Mouse (Mus musculus): ENCODE data around the gene Sec14l5. TPM values are rescaled to one million over a fixed set of nuclear protein-coding genes. Genes with fewer than 3 reads are reported as not detected.

Sec14l5 gene
- polyA plus RNA-seq (2016; fragmentation: Nextera tagmentation; extraction: Ambion mirVana), result 0.28 and 0.33 TPM in 2 replicates

GRCm38 (mm10) chr16:5147037-5147385, at the start of gene Sec14l5:
Sec14l5 (plus strand) TSS chr16:5147109.
- Histone ChIP-seq H3K27ac (no peak within 1 kb of the TSS), H3K4me1 (peaks cover 17% of the 10 kb centered on the region), H3K36me3 (replicated peaks) (no peaks in the 10 kb centered on the region), H3K27me3 (peaks cover 30% of the 10 kb centered on the region), H3K9ac (peak within 1 kb of the TSS; percentile 18; the same call in 1 of the 2 replicates), H3K4me2 (peak within 1 kb of the TSS; percentile 65), H3K4me3 (replicated peaks) (peak within 1 kb of the TSS; percentile 36), H3K9me3 (no peaks in the 10 kb centered on the region)
- WGBS, result 17% methylated on average over 13 of the region's 13 CpGs
- peak; percentile 51; the same call in 1 of the 2 replicates for ATAC-seq (ENCODE audit: low FRiP score)

- Histone ChIP-seq H3K4me3 (replicated peaks) (no peak overlapping the region), H3K4me2 (no peak overlapping the region), H3K27ac (no peak overlapping the region), H3K27me3 (no peaks in the 10 kb centered on the region), H3K9me3 (no peaks in the 10 kb centered on the region), H3K9ac (no peak overlapping the region), H3K36me3 (replicated peaks) (no peaks in the 10 kb centered on the region), H3K4me1 (no peaks in the 10 kb centered on the region)
- ATAC-seq (ENCODE audit: low FRiP score), result no peak
- WGBS, result 69% methylated on average over 6 of the region's 6 CpGs
Measured at GRCm38 (mm10) chr16:5101000-5101399, 45.9 kb upstream of the Sec14l5 start.

GRCm38 (mm10) chr16:5109877-5110276, 37.0 kb upstream of the Sec14l5 start:
- Histone ChIP-seq H3K4me3 (replicated peaks) (no peak overlapping the region), H3K4me1 (no peaks in the 10 kb centered on the region), H3K27ac (no peak overlapping the region), H3K9ac (no peak overlapping the region), H3K4me2 (no peak overlapping the region), H3K9me3 (no peaks in the 10 kb centered on the region), H3K36me3 (replicated peaks) (no peaks in the 10 kb centered on the region), H3K27me3 (no peaks in the 10 kb centered on the region)
- 87% methylated on average over 7 of the region's 7 CpGs for WGBS
- no peak for ATAC-seq (ENCODE audit: low FRiP score)

GRCm38 (mm10) chr16:5111021-5111420, 35.9 kb upstream of the Sec14l5 start:
- no peak overlapping the region for H3K4me3 ChIP-seq (replicated peaks)
- no peaks in the 10 kb centered on the region for H3K9me3 ChIP-seq
- no peak overlapping the region for H3K27ac ChIP-seq
- H3K4me1 ChIP-seq, result no peaks in the 10 kb centered on the region
- no peaks in the 10 kb centered on the region for H3K27me3 ChIP-seq
- no peak overlapping the region for H3K4me2 ChIP-seq
- no peak for ATAC-seq (ENCODE audit: low FRiP score)
- H3K36me3 ChIP-seq (replicated peaks), result no peaks in the 10 kb centered on the region
- H3K9ac ChIP-seq, result no peak overlapping the region
- WGBS, result 97% methylated on average over 3 of the region's 3 CpGs

- Histone ChIP-seq H3K9me3 (no peaks in the 10 kb centered on the region), H3K36me3 (replicated peaks) (no peaks in the 10 kb centered on the region), H3K4me3 (replicated peaks) (no peak overlapping the region), H3K27ac (no peak overlapping the region), H3K27me3 (no peaks in the 10 kb centered on the region), H3K4me1 (no peaks in the 10 kb centered on the region), H3K4me2 (no peak overlapping the region), H3K9ac (no peak overlapping the region)
- no peak for ATAC-seq (ENCODE audit: low FRiP score)
- WGBS, result 68% methylated on average over 4 of the region's 4 CpGs
Measured at GRCm38 (mm10) chr16:5113002-5113550, 33.8 kb upstream of the Sec14l5 start.

- Histone ChIP-seq H3K36me3 (replicated peaks) (no peaks in the 10 kb centered on the region), H3K4me1 (no peaks in the 10 kb centered on the region), H3K9me3 (no peaks in the 10 kb centered on the region), H3K27ac (no peak overlapping the region), H3K9ac (no peak overlapping the region), H3K27me3 (no peaks in the 10 kb centered on the region), H3K4me2 (no peak overlapping the region), H3K4me3 (replicated peaks) (no peak overlapping the region)
- WGBS, result 83% methylated on average over 2 of the region's 2 CpGs
- no peak for ATAC-seq (ENCODE audit: low FRiP score)
Measured at GRCm38 (mm10) chr16:5113582-5113981, 33.3 kb upstream of the Sec14l5 start.

- no peak overlapping the region for H3K27ac ChIP-seq
- no peak overlapping the region for H3K4me3 ChIP-seq (replicated peaks)
- no peaks in the 10 kb centered on the region for H3K4me1 ChIP-seq
- no peak for ATAC-seq (ENCODE audit: low FRiP score)
- H3K36me3 ChIP-seq (replicated peaks), result no peaks in the 10 kb centered on the region
- peaks cover 32% of the 10 kb centered on the region; the same call in 1 of the 2 replicates for H3K27me3 ChIP-seq
- H3K9me3 ChIP-seq, result no peaks in the 10 kb centered on the region
- 79% methylated on average over 4 of the region's 4 CpGs for WGBS
- H3K9ac ChIP-seq, result no peak overlapping the region
- H3K4me2 ChIP-seq, result no peak overlapping the region
Measured at GRCm38 (mm10) chr16:5119385-5119784, 27.5 kb upstream of the Sec14l5 start.

GRCm38 (mm10) chr16:5119845-5120244, 27.1 kb upstream of the Sec14l5 start:
- H3K4me2 ChIP-seq, result no peak overlapping the region
- no peaks in the 10 kb centered on the region for H3K9me3 ChIP-seq
- H3K36me3 ChIP-seq (replicated peaks), result no peaks in the 10 kb centered on the region
- H3K27ac ChIP-seq, result no peak overlapping the region
- no peak overlapping the region for H3K4me3 ChIP-seq (replicated peaks)
- no peaks in the 10 kb centered on the region for H3K4me1 ChIP-seq
- no peak for ATAC-seq (ENCODE audit: low FRiP score)
- peaks cover 32% of the 10 kb centered on the region; the same call in 1 of the 2 replicates for H3K27me3 ChIP-seq
- 85% methylated on average over 4 of the region's 4 CpGs for WGBS
- no peak overlapping the region for H3K9ac ChIP-seq

GRCm38 (mm10) chr16:5123476-5123875, 23.4 kb upstream of the Sec14l5 start:
- no peaks in the 10 kb centered on the region for H3K9me3 ChIP-seq
- H3K36me3 ChIP-seq (replicated peaks), result no peaks in the 10 kb centered on the region
- no peak overlapping the region for H3K9ac ChIP-seq
- no peak overlapping the region for H3K27ac ChIP-seq
- no peak overlapping the region for H3K4me2 ChIP-seq
- no peak for ATAC-seq (ENCODE audit: low FRiP score)
- H3K27me3 ChIP-seq, result peaks cover 53% of the 10 kb centered on the region
- no peak overlapping the region for H3K4me3 ChIP-seq (replicated peaks)
- H3K4me1 ChIP-seq, result no peaks in the 10 kb centered on the region
- WGBS, result 79% methylated on average over 6 of the region's 6 CpGs

- no peak for ATAC-seq (ENCODE audit: low FRiP score)
Measured at GRCm38 (mm10) chr16:5130196-5130595, 16.7 kb upstream of the Sec14l5 start.

GRCm38 (mm10) chr16:5130766-5131165, 16.1 kb upstream of the Sec14l5 start:
- no peak overlapping the region for H3K4me2 ChIP-seq
- WGBS, result 11% methylated on average over 4 of the region's 4 CpGs
- H3K4me3 ChIP-seq (replicated peaks), result no peak overlapping the region
- no peak overlapping the region; the same call in 1 of the 2 replicates for H3K9ac ChIP-seq
- no peaks in the 10 kb centered on the region for H3K9me3 ChIP-seq
- no peak for ATAC-seq (ENCODE audit: low FRiP score)
- H3K27me3 ChIP-seq, result peaks cover 89% of the 10 kb centered on the region
- no peaks in the 10 kb centered on the region for H3K36me3 ChIP-seq (replicated peaks)
- no peak overlapping the region for H3K27ac ChIP-seq
- H3K4me1 ChIP-seq, result peaks cover 8% of the 10 kb centered on the region

More at GRCm38 (mm10) chr16:5130196-5130595, 16.7 kb upstream of the Sec14l5 start:
- H3K36me3 ChIP-seq (replicated peaks), result no peaks in the 10 kb centered on the region
- no peak overlapping the region for H3K4me3 ChIP-seq (replicated peaks)
- H3K27ac ChIP-seq, result no peak overlapping the region
- peaks cover 88% of the 10 kb centered on the region for H3K27me3 ChIP-seq
- no peak overlapping the region for H3K9ac ChIP-seq
- H3K9me3 ChIP-seq, result no peaks in the 10 kb centered on the region
- peaks cover 8% of the 10 kb centered on the region for H3K4me1 ChIP-seq
- no peak overlapping the region for H3K4me2 ChIP-seq
- WGBS, result 38% methylated on average over 2 of the region's 2 CpGs

GRCm38 (mm10) chr16:5131251-5131922, 15.5 kb upstream of the Sec14l5 start:
- no peak overlapping the region for H3K27ac ChIP-seq
- no peak for ATAC-seq (ENCODE audit: low FRiP score)
- H3K27me3 ChIP-seq, result peaks cover 86% of the 10 kb centered on the region
- 2% methylated on average over 25 of the region's 25 CpGs for WGBS
- H3K4me1 ChIP-seq, result peaks cover 8% of the 10 kb centered on the region
- H3K9ac ChIP-seq, result no peak overlapping the region
- peak overlapping the region; percentile 33 for H3K4me3 ChIP-seq (replicated peaks)
- no peak overlapping the region for H3K4me2 ChIP-seq
- no peaks in the 10 kb centered on the region for H3K9me3 ChIP-seq
- no peaks in the 10 kb centered on the region for H3K36me3 ChIP-seq (replicated peaks)

- no peaks in the 10 kb centered on the region for H3K36me3 ChIP-seq (replicated peaks)
- H3K27ac ChIP-seq, result no peak within 1 kb of the TSS
- no peaks in the 10 kb centered on the region for H3K9me3 ChIP-seq
- peaks cover 79% of the 10 kb centered on the region for H3K27me3 ChIP-seq
- no peak for ATAC-seq (ENCODE audit: low FRiP score)
- no peak within 1 kb of the TSS for H3K9ac ChIP-seq
- peaks cover 8% of the 10 kb centered on the region for H3K4me1 ChIP-seq
- 2% methylated on average over 27 of the region's 39 CpGs for WGBS
- peak within 1 kb of the TSS; percentile 33 for H3K4me3 ChIP-seq (replicated peaks)
- H3K4me2 ChIP-seq, result peak within 1 kb of the TSS; percentile 49
Measured at GRCm38 (mm10) chr16:5132401-5132801, 14.5 kb upstream of the Sec14l5 start, which contains the start of gene Ppl. Ppl (minus strand) TSS chr16:5132421.

Data from forebrain, embryonic 12.5 days (tissue).